Mouse (Mus musculus) urinary bladder, adult 18-20 months (tissue): ENCODE measurements around the gene Ybey.
A peak's percentile ranks its signal among the peaks of the same experiment; 100 is the strongest.

Source experiments
- DNase-seq, 2 experiments: peaks; one replicate each; pipeline ENCODE4 v3.0.0; 2022; ENCODE audit warnings: low spot score in 2 of 2, mixed read lengths in 2 of 2

The Ybey gene

GRCm38 (mm10) chr10:76442178-76443088, 26.5 kb downstream of the Ybey start, which contains the start of gene Pcnt:
TSS of gene Pcnt (minus strand) at chr10:76442786.
- DNase-seq = peak; percentile 95 to 97

- no peak for DNase-seq
These were observed 28.6 kb downstream of the Ybey start, which contains the start of gene AC141477.1 for GRCm38 (mm10) chr10:76440281-76440680. TSS of gene AC141477.1 (minus strand) at chr10:76440444.

DNA sequence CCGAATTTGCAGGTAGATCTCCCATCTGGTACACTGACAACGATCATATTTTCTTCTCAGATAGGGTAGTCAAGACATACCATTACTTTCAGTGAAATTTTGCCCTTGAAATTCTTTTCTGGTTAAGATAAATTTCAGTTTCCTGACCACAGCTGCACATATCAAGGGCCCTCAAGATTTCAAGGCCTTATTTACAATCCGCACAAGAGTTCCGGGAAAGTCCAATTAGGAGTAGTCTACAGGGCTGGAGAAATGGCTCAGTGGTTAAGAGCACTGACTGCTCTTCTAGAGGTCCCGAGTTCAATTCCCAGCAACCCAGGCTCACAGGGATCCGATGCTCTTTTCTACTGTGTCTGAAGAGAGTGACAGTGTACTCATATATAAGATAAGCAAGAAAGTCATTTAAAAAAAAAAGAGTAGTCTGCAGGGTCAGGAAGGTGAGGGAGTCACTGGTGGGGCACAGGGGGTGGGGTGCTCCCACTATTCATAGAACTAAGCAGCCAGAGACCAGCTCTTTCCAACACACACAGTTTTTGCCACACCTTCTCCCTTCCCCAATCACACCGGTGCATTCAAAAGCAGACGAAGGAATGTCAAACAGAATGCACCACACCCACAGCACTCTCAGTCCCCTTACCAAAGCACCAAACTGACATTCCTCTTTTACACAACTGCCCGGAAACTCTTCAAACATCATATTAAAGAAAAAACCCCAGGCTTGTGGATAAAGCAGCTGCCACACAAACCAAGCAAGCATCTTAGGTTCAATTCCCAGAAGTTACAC, 29.6 kb downstream of the Ybey start:
- no peak for DNase-seq

- no peak for DNase-seq
These were observed 35.0 kb downstream of the Ybey start for GRCm38 (mm10) chr10:76433925-76434324.

GRCm38 (mm10) chr10:76425674-76426073, 43.2 kb downstream of the Ybey start:
- DNase-seq = no peak

DNA sequence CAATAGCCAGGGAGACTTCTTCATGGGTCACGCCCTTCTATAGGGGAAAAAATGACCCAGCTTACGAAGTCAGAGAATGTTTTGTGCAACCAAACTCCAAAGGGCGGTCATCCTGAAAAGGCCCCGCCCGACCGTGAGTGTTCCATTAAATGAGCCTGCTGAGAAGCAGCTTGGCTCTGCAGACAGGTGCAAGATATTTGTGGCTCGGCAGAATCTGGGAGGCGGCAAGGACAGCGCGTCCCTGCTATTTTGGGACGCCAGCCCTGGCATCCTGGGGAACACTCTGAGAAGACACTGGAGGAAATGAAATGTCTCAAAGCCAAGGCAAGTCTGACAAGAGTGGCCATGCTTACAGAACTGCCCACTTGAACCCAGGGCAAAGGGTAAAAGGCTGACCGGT, 52.1 kb downstream of the Ybey start:
- no peak for DNase-seq
